Mouse (Mus musculus): ENCODE measurements around the gene Sin3b. TPM values are rescaled to one million over a fixed set of nuclear protein-coding genes. Genes with fewer than 3 reads are reported as not detected.

The Sin3b gene
- total RNA-seq, 2 experiments from 2014 or later: 90.9 to 95.5 TPM

DNA sequence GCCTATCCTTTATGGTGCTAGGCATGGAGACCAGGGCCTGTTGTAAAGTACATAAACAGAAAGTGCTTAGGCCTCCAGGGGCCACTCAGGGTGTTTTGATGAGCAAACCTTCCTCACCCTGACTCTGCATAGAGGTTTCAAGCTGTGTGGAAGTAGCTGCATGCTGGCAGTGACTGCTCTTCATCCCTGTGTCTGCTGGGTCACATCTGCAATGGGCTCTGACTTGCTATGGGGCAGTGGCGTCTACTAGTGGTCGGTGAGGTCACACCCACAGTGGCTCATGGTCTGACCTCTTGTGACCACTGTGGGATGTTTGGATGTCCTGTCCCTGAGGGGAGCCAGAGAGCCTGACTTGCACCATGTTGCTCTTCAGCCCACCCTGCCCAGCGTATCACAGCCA lies 28.0 kb downstream of the Sin3b start:
- ATAC-seq (replicated peaks; ENCODE audit: low FRiP score, low TSS enrichment, poor library complexity, severe bottlenecking): no peak

GRCm38 (mm10) chr8:72752289-72752688 lies 29.2 kb downstream of the Sin3b start:
- no peak for ATAC-seq (replicated peaks; ENCODE audit: low FRiP score, low TSS enrichment, poor library complexity, severe bottlenecking)

DNA sequence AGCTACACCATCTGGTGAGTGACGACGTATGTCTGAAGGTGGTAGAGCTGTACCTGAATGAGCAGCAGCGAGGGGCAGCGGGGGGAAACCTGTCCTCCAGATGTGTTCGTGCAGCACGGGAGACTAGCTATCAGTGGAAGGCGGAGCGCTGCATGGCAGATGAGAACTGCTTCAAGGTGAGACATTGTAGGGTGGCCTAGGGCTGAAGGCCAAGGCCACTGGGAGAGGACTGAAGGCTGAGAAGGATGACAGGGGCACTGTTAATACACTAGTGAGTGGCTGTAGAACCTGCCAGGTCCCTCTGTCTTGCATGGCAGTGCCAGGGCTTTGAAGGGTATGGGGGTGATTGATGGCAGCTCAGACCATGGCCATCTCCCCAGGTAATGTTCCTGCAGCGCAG lies 30.1 kb downstream of the Sin3b start:
- ATAC-seq (replicated peaks; ENCODE audit: low FRiP score, low TSS enrichment, poor library complexity, severe bottlenecking): no peak

DNA sequence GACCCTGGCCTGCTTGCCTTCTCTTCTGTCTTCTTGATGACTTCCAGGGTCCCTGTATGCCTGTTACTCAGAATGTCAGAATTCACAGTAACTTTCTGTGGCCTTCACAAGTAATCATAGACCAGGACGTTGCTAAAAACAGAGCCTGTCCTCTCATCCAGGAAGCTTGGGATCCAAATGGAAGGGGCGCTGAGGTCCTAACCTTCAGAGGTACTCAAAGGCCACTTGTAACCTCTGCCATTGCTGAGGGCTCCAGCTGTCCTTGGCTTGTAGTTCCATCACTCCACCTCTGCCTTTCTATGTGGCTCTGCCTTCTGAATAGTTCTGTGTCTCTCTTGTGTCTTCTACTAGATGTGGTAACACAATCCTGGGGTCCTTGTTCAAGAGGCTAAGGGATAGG lies 30.7 kb downstream of the Sin3b start:
- ATAC-seq (replicated peaks; ENCODE audit: low FRiP score, low TSS enrichment, poor library complexity, severe bottlenecking): no peak

DNA sequence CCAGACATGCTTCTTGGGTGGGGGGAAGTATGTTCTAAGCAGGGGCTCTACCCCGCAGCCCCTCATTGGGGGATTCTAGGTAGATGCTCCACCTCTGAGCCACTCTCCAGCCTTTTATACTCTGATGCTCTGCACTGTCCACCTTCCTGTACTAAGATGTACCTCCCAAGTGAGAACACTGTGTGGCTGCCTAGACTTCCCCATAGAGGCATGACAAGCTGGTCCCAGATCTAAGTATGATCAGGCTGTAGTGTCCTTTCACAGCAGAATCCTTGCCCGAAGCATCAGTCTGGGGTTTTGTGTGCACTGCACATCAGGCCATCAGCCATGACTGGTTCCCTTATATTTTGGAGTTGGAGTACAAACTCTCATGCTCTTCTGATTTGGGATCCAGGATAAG lies 32.9 kb downstream of the Sin3b start:
- no peak for ATAC-seq (replicated peaks; ENCODE audit: low FRiP score, low TSS enrichment, poor library complexity, severe bottlenecking)

DNA sequence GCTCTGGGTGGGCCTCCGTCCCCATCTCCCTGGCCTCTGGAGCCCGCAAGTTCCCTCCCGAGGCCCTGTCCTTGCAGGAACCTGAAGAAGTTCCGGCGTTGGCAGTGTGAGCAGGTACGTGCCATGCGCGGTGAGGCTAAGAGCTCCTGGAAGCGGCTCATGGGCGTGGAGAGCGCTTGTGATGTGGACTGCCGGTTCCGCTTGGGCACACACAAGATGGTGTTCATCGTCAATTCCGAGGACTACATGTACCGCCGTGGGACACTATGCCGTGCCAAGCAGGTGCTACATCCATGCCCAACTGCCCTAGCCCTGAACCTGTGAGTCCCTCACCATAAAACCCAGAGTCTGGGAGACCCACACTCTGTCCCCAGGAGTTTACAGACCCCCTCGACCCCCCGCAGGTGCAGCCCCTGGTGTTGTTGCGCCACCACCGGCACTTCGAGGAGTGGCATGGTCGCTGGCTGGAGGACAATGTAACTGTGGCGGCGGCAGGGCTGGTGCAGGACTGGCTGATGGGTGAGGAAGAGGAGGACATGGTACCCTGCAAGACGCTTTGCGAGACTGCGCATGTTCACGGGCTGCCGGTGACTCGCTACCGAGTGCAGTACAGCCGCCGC lies 33.8 kb downstream of the Sin3b start:
- ATAC-seq (replicated peaks; ENCODE audit: low FRiP score, low TSS enrichment, poor library complexity, severe bottlenecking): no peak

- no peak for ATAC-seq (replicated peaks; ENCODE audit: low FRiP score, low TSS enrichment, poor library complexity, severe bottlenecking)
These were observed 34.5 kb downstream of the Sin3b start for GRCm38 (mm10) chr8:72757426-72758195.

DNA sequence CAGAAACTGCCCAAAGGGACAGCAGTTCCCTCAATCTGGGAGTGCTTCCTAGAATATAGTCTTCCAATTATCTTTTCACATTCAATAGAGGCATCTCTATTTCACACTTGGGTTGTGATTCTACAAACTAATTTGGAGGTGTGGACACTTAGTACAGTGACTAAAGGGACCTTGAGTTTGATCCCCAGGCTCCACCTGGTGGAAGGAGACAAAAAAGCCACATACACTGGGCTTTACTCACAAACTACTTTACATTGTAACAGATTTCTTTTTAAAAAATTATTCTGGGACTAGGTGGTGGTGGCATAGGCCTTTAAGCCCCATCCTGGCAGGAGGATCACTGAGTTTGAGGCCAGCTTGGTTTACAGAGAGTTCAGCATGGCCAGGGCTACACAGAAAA lies 35.2 kb downstream of the Sin3b start:
- ATAC-seq (replicated peaks; ENCODE audit: low FRiP score, low TSS enrichment, poor library complexity, severe bottlenecking): no peak

- ATAC-seq (replicated peaks; ENCODE audit: low FRiP score, low TSS enrichment, poor library complexity, severe bottlenecking): no peak
These were observed 37.1 kb downstream of the Sin3b start for GRCm38 (mm10) chr8:72760216-72760615.

- no peak for ATAC-seq (replicated peaks; ENCODE audit: low FRiP score, low TSS enrichment, poor library complexity, severe bottlenecking)
These were observed 38.4 kb downstream of the Sin3b start, which contains the start of gene F2rl3 for GRCm38 (mm10) chr8:72761322-72762051. Gene F2rl3, plus strand, starts transcription at chr8:72761880.

- peak; percentile 70 for ATAC-seq (replicated peaks; ENCODE audit: low FRiP score, low TSS enrichment, poor library complexity, severe bottlenecking)
These were observed 39.2 kb downstream of the Sin3b start for GRCm38 (mm10) chr8:72762306-72762705.

DNA sequence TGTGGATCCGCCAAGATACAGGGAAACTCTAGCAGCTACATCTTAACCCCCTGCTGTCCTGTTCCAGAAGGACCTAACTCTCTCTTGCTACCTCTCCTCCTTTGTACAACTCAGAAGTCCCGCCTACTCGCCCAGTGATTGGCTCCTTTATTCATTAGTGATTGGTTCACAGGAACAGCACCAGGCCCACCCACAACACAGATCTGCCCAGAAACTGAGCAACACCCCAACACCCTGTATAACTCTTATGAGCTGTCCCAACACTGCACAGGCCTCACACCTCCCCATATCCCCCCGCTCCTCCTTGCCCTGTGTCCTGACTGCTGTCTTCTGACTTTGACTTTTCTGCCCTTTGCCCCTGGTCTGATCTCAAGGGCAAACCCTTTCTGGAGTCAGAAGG lies 42.6 kb downstream of the Sin3b start:
- ATAC-seq (replicated peaks; ENCODE audit: low FRiP score, low TSS enrichment, poor library complexity, severe bottlenecking): peak; percentile 56

DNA sequence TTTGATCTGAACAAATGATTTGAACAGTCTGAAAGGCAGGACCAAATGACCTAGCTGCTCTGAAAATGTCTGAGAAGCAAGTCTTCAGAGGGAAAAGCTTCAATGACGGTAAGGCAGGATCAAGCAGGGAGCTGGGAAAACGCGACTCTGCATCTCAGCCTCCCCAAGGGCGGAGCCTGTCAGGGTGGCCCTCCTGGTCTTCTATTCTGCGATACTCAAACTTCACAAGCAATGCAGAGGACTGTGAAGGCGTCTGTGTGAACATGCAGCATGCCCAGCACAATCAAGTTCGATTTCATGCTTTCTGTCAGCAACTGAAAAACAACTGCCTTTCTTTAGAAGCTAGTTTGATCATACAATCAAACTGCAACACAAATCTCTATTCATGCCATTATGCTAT lies 43.7 kb downstream of the Sin3b start:
- no peak for ATAC-seq (replicated peaks; ENCODE audit: low FRiP score, low TSS enrichment, poor library complexity, severe bottlenecking)

DNA sequence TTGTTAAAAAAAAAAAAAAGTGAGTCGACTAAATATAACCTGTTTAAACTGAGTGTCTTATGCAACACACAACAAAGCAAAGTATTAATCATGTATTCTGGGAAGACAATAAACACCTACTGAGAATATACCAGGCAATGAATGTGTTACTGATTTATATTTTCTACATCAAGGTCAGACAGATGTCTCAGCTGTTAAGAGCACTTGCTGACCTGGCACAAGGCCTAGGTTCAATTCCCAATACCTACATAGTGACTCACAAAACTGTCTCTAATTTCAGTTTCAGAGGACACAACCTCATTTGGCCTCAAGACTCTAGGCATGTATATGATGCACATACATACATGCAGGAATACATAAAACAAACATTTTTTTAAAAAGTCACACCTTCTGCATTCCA lies 54.7 kb downstream of the Sin3b start:
- no peak for ATAC-seq (replicated peaks; ENCODE audit: low FRiP score, low TSS enrichment, poor library complexity, severe bottlenecking)

DNA sequence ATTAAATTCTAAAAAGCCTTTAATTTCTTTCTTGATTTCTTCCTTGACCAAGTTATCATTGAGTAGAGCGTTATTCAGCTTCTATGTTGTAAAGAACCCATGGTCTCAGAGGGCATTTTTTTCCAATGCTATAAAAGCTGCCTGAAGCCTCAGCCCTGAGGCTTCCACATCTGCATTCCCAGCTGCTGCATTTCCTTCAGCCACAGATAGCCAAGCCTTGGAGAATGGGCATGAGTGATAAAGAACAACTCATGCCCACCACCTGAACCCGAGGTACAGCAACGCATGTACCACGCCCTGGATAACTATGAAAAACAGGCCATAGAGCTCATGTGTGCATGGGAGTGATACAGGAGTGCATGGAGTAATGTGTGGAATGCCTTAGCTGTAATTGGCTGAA lies 57.6 kb downstream of the Sin3b start:
- ATAC-seq (replicated peaks; ENCODE audit: low FRiP score, low TSS enrichment, poor library complexity, severe bottlenecking): no peak

DNA sequence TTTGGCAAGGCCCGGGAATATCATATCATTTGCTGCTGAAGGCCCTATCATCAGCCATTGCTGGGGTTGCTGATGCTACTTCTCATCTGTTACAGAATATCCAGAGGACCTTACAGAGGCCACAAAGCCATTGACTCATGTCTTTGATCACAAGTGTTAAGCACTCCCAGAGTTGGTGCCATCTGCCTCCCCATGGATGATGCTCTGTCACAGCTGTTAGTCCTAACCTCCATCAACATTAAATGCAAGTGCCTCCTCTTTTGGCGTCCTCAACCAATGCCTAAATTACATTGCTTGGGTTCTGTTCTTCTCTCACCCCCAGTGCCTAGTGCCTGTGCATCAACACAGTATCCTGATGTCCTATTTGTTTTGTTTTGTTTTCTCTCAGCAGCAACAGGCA lies 78.5 kb downstream of the Sin3b start:
- ATAC-seq (replicated peaks; ENCODE audit: low FRiP score, low TSS enrichment, poor library complexity, severe bottlenecking): no peak

Other genes starting within 250 kb of the Sin3b start
- gene Cherp, start 248.1 kb upstream of the Sin3b start, total RNA-seq (2014; fragmentation: Nextera tagmentation): 118 and 132 TPM in 2 replicates
- gene Cherp, start 248.1 kb upstream of the Sin3b start, total RNA-seq (2017): 15.6 and 34.7 TPM in 2 replicates
- 16.7 and 18.8 TPM in 2 replicates for gene Slc35e1, start 230.7 kb upstream of the Sin3b start, total RNA-seq (2014; fragmentation: Nextera tagmentation)
- 11.5 and 15.4 TPM in 2 replicates for gene Slc35e1, start 230.7 kb upstream of the Sin3b start, total RNA-seq (2017)
- gene Med26, start 175.0 kb upstream of the Sin3b start, total RNA-seq (2014; fragmentation: Nextera tagmentation): 14.6 and 15.2 TPM in 2 replicates
- 8.9 and 10.1 TPM in 2 replicates for gene Med26, start 175.0 kb upstream of the Sin3b start, total RNA-seq (2017)
- gene Smim7, start 152.2 kb upstream of the Sin3b start, total RNA-seq (2014; fragmentation: Nextera tagmentation): 23.2 and 30.0 TPM in 2 replicates
- gene Smim7, start 152.2 kb upstream of the Sin3b start, total RNA-seq (2017): 40.7 and 71.8 TPM in 2 replicates
- gene Tmem38a, start 151.2 kb upstream of the Sin3b start, total RNA-seq (2014; fragmentation: Nextera tagmentation): not detected in 2 replicates
- gene Tmem38a, start 151.2 kb upstream of the Sin3b start, total RNA-seq (2017): not detected in 2 replicates
- gene Nwd1, start 76.6 kb upstream of the Sin3b start, total RNA-seq (2014; fragmentation: Nextera tagmentation): 4.4 and 6.1 TPM in 2 replicates
- gene Nwd1, start 76.6 kb upstream of the Sin3b start, total RNA-seq (2017): 1.9 and 5.8 TPM in 2 replicates
- 0.13 and 5.0 TPM in 2 replicates for gene F2rl3, start 38.6 kb downstream of the Sin3b start, total RNA-seq (2014; fragmentation: Nextera tagmentation)
- 2.0 and 3.0 TPM in 2 replicates for gene F2rl3, start 38.6 kb downstream of the Sin3b start, total RNA-seq (2017)

Measured in megakaryocyte-erythroid progenitor cell, adult 5-6 weeks (primary cell).